Mouse (Mus musculus): ENCODE results near the gene Slc25a13.

DNA sequence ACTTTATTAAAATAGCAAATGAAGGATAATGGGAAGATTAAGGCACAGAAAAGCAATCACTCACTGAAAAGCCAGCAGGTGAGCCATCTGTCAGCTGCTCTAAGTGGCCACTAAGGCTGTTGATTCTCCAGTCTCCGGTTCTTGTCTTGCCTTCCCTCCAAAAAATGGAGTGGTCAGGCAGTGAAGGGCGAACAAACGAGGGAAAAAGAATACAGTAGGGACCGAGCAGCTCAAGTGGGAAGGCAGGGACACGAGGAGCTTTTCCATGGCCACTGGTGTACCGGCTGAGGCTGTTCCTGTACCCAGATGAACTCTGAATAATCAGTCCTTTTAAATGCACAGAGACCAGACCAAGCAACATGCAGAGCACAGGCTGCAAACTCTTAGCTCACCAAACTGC lies 54.8 kb downstream of the Slc25a13 start:
- TF ChIP-seq POLR2A (IDR thresholded peaks at IDR 0.05; ENCODE audit: low read depth, low read length) = no peak
- no peak for TF ChIP-seq ZNF384 (IDR thresholded peaks at IDR 0.05; ENCODE audit: low read depth, low read length)
- TF ChIP-seq EP300 (IDR thresholded peaks at IDR 0.05; ENCODE audit: low read length) = no peak
- no peak for TF ChIP-seq GABPA (IDR thresholded peaks at IDR 0.05; ENCODE audit: insufficient replicate concordance, low read depth, low read length)
- no peak for TF ChIP-seq JUN (IDR thresholded peaks at IDR 0.05; ENCODE audit: insufficient read depth, low read depth, low read length)
- no peak for TF ChIP-seq TBP (conservative IDR thresholded peaks at IDR 0.05; ENCODE audit: low read depth, low read length)
- no peak for TF ChIP-seq POLR2AphosphoS2 (IDR thresholded peaks at IDR 0.05; ENCODE audit: low read depth, low read length)
